Mouse (Mus musculus) heart, embryonic 15.5 days (tissue): Measurements from ENCODE around the gene Zmynd10. TPM values are rescaled to one million over a fixed set of nuclear protein-coding genes. Genes with fewer than 3 reads are reported as not detected.
"Not testable (repeated sequence)": the region's sequence is repeated elsewhere in the genome, so short reads cannot be mapped to it uniquely, and the experiment has no call there.

ENCODE experiments used
- ATAC-seq: fragments of 200-750 bp; cut with Nextera tagmentation; replicated peaks from 2 replicates; pipeline ENCODE4 v1.8.0; 2017; ENCODE audit warnings: low read depth, moderate TSS enrichment; ENCODE audit not compliant: insufficient number of reproducible peaks, insufficient read depth, low FRiP score
- H3K27ac ChIP-seq: fragments of 300-500 bp; sonication (generic); 2 replicates; pipeline ENCODE4 v1.5.1; 2015; ENCODE audit warnings: mild to moderate bottlenecking, inconsistent platforms
- H3K27me3 ChIP-seq: fragments of 300-500 bp; sonication (generic); 2 replicates; pipeline ENCODE4 v1.6.1; 2015; ENCODE audit warnings: inconsistent platforms
- H3K36me3 ChIP-seq: fragments of 300-500 bp; sonication (generic); 2 replicates; pipeline ENCODE4 v1.6.1; 2015; ENCODE audit warnings: mild to moderate bottlenecking, inconsistent platforms
- H3K4me1 ChIP-seq: fragments of 300-500 bp; sonication (generic); replicated peaks from 2 replicates; pipeline ENCODE4 v1.6.1; 2015; ENCODE audit warnings: inconsistent platforms
- H3K4me2 ChIP-seq: fragments of 300-500 bp; sonication (generic); 2 replicates; pipeline ENCODE4 v1.6.1; 2015; ENCODE audit warnings: inconsistent platforms, mild to moderate bottlenecking, moderate library complexity
- H3K4me3 ChIP-seq: fragments of 300-500 bp; sonication (generic); 2 replicates; pipeline ENCODE4 v1.5.1; 2015; ENCODE audit warnings: mild to moderate bottlenecking, inconsistent platforms
- H3K9ac ChIP-seq: fragments of 300-500 bp; sonication (generic); 2 replicates; pipeline ENCODE4 v1.6.1; 2015; ENCODE audit warnings: mild to moderate bottlenecking, inconsistent platforms
- H3K9me3 ChIP-seq: fragments of 300-500 bp; sonication (generic); replicated peaks from 2 replicates; pipeline ENCODE4 v1.6.1; 2016; ENCODE audit warnings: inconsistent platforms
- WGBS: fragments of 180-500 bp; shearing (Covaris S2); methylation state at CpG from one replicate; pipeline ENCODE4 v1.1.7; 2015; ENCODE audit warnings: mixed read lengths; 5-methylcytosine and 5-hydroxymethylcytosine counted together
- polyA plus RNA-seq: library from polyadenylated mRNA; unstranded; fragments of >200 nt; fragmentation: Nextera tagmentation; extraction: Ambion mirVana; gene quantifications from 2 replicates; pipeline ENCODE4 v1.2.1, GENCODE M21; 2015

Zmynd10 gene
- polyA plus RNA-seq, 1 experiment from 2014 or later, result 0.40 TPM

GRCm38 (mm10) chr9:107556346-107556745 is 9.2 kb downstream of the Zmynd10 start:
- peak overlapping the region; percentile 96 for H3K27ac ChIP-seq
- no peaks in the 10 kb centered on the region for H3K9me3 ChIP-seq
- H3K9ac ChIP-seq, result peak overlapping the region; percentile 44
- no peak for ATAC-seq
- H3K4me2 ChIP-seq, result peak overlapping the region; percentile 91
- H3K4me1 ChIP-seq, result peaks cover 45% of the 10 kb centered on the region
- no peaks in the 10 kb centered on the region for H3K27me3 ChIP-seq
- H3K4me3 ChIP-seq, result peak overlapping the region; percentile 77
- peaks cover 44% of the 10 kb centered on the region for H3K36me3 ChIP-seq
- WGBS, result 44% methylated on average over 3 of the region's 3 CpGs

DNA sequence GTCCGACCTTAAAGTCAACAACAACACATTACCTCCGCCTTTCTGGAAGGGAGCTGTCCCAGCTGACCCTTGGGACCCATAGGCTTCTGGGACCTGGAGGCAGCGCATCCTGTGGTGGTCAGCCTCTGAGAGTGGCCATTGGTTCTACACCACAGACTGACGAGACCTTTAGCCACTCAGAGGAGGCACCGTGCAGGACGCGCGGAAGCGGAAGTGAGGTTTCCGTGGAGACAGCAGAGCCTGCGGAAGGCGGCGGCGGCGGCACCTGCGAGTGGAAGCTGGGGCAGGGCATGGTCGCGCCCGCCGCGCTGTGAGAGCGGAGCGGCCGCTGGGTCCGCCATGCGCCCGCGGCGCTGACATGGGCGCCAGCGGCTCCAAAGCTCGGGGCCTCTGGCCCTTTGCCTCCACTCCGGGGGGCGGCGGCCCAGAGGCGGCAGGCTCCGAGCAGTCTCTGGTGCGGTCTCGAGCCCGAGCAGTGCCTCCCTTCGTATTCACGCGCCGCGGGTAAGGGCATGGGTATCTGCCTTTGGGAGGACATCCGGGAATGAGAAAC is 16.0 kb downstream of the Zmynd10 start, which contains the start of gene Tusc2:
TSS of gene Tusc2 (plus strand) at position 227 of the 553 bp plus-strand sequence.
- H3K9me3 ChIP-seq, result no peaks in the 10 kb centered on the region
- H3K4me3 ChIP-seq, result peak within 1 kb of the TSS; percentile 85
- peak within 1 kb of the TSS; percentile 82 for H3K9ac ChIP-seq
- peak; percentile 93 for ATAC-seq
- peaks cover 52% of the 10 kb centered on the region for H3K36me3 ChIP-seq
- no peaks in the 10 kb centered on the region for H3K27me3 ChIP-seq
- H3K27ac ChIP-seq, result peak within 1 kb of the TSS; percentile 79
- peaks cover 42% of the 10 kb centered on the region for H3K4me1 ChIP-seq
- WGBS, result under 1% methylated on average over 46 of the region's 46 CpGs
- peak within 1 kb of the TSS; percentile 80 for H3K4me2 ChIP-seq

DNA sequence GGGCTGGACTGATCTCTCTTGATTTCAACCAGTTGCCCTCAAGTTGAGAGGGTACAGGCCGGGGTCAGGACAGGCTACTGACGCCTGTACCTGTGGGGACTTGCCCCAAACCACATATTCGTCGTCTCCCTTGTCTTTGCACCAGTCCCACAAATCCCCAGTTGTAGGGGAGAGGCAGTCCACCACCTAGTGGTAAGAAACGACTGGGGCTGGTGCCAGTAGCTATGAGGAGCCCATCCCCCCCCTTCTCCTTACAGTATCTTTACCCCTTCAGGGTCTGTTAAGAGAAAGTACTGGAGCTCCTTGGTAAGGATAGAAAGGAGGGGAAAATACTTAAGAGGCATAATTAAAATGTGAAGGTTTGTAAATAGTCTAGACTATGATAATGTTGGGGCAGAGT is 18.5 kb downstream of the Zmynd10 start:
- H3K4me1 ChIP-seq, result peaks cover 54% of the 10 kb centered on the region

DNA sequence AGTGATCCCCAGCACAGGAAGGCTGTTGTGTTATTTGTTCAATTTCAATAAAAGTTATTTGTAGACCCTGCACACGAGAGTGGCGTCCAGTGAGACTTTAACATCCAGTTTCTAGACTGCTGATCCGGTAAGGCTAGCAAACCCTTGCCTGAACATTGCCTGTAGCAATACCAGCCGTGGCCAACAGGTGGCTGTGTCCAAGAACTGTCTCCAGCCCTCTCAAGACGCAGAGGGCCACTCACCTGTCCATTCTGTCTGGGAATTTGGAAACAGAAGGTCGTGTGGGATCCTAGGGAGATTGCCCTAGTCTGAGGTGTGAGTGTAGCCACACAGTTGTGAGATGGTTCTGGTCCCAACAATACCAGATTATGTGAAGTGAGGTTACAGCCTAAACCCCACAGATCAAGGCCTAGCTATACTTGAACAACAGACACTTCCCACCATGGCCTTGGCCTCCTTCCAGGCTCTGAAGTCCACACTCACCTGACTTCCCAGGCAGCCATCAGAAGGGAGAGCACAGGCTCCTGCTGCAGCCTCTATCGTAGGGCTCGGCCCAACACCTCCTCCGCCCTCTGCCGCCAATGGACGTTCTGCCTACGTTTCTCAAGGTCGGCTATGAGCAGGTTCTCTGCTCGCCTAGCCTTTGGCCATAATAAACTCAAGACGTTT is 19.1 kb downstream of the Zmynd10 start:
- ATAC-seq, result no peak
- peaks cover 21% of the 10 kb centered on the region for H3K36me3 ChIP-seq

More for the DNA sequence above, 18.5 kb downstream of the Zmynd10 start:
- Histone ChIP-seq H3K4me3 (peak overlapping the region; percentile 14; the same call in 1 of the 2 replicates), H3K4me2 (peak overlapping the region; percentile 85), H3K27ac (peak overlapping the region; percentile 89), H3K36me3 (peaks cover 27% of the 10 kb centered on the region)
- H3K9me3 ChIP-seq, H3K9ac ChIP-seq, H3K27me3 ChIP-seq, ATAC-seq: not testable (repeated sequence)
- 43% methylated on average over 5 of the region's 5 CpGs for WGBS

DNA sequence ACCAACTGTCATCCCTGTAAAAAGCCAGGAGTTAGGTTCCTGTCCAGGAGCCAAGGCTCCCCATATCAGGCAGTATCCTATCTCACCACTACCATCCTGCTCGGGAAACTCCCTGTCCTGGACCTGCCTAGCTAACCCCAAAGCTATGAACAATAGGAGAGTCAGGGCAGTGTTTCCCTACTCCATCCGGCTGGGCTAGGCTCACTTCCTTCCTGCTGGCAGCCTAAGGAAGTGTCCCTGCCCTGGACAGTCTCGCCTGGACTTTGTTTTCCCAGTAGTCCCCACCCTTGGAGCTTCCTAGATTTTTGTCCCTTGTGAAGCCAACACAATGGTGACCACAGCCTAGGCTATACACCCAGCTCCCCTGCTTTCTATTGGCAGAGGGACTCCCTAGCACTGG is 19.8 kb downstream of the Zmynd10 start:
- Histone ChIP-seq H3K36me3 (peaks cover 17% of the 10 kb centered on the region), H3K4me1 (peaks cover 67% of the 10 kb centered on the region), H3K4me3 (0 out of 2 replicates have a peak overlapping the region, but pooled peaks have one; percentile 7), H3K9me3 (no peaks in the 10 kb centered on the region), H3K9ac (no peak overlapping the region), H3K4me2 (peak overlapping the region; percentile 85), H3K27me3 (no peaks in the 10 kb centered on the region), H3K27ac (peak overlapping the region; percentile 89)
- WGBS, result 55% methylated on average over 3 of the region's 3 CpGs
- ATAC-seq, result peak; percentile 28

More for the DNA sequence above, 19.1 kb downstream of the Zmynd10 start:
- no peaks in the 10 kb centered on the region for H3K27me3 ChIP-seq
- H3K4me1 ChIP-seq, result peaks cover 60% of the 10 kb centered on the region
- peak overlapping the region; percentile 89 for H3K27ac ChIP-seq
- no peaks in the 10 kb centered on the region for H3K9me3 ChIP-seq
- WGBS, result 51% methylated on average over 15 of the region's 15 CpGs
- 0 out of 2 replicates have a peak overlapping the region, but pooled peaks have one; percentile 7 for H3K4me3 ChIP-seq
- peak overlapping the region; percentile 85 for H3K4me2 ChIP-seq
- H3K9ac ChIP-seq, result no peak overlapping the region

GRCm38 (mm10) chr9:107567702-107568319 is 20.7 kb downstream of the Zmynd10 start, which contains the start of gene Hyal2:
TSS of gene Hyal2 (plus strand) at chr9:107567945.
- Histone ChIP-seq H3K9me3 (no peaks in the 10 kb centered on the region), H3K27me3 (no peaks in the 10 kb centered on the region), H3K4me3 (peak within 1 kb of the TSS; percentile 89), H3K36me3 (peaks cover 19% of the 10 kb centered on the region), H3K27ac (peak within 1 kb of the TSS; percentile 89), H3K4me2 (peak within 1 kb of the TSS; percentile 85), H3K9ac (peak within 1 kb of the TSS; percentile 81), H3K4me1 (peaks cover 68% of the 10 kb centered on the region)
- no peak for ATAC-seq
- WGBS, result 15% methylated on average over 18 of the region's 18 CpGs

DNA sequence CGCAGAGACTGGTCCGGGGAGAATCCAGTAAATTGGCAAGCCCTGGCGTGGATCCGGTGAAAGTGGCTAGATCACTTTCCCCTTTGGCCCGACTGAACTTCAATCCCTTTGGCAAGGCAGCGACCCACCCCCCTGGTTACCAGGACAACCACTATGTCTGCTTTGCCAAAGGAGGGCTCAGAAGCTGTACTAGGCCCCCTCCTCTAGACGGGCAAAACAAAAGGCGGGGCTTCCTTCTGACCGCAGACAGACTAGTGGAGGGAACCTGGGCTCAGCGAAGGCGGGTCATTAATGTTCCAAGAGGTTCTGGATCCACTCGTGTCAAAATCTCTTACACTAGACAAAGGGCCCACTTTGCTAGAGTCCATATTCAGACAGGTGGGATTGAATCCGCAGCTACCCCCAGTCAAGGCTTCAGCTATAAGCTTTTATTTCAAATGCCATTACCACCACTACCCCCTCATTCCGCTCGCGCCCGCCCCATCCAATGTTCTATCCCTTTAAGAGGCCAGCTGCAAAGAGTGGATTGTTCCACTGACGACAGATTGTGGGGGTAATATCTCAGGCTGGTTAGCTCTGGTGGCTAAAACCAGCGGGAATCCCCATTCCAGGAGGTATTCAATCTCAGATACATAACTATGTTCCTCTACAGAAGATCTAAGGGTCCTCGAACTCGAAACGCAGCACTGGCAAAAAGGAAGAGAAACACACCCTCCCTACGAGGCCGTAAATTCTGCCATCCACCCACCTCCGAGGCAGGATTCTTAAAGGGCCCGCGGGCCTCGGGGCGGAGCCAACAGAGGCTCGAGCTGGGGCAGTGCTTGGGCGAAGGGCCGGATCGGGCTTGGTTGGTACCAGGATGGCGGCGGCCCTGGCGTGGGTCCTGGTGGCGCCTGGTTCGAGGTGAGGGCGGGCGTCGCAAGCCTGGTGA is 21.5 kb downstream of the Zmynd10 start:
- H3K4me3 ChIP-seq, result peak overlapping the region; percentile 89

DNA sequence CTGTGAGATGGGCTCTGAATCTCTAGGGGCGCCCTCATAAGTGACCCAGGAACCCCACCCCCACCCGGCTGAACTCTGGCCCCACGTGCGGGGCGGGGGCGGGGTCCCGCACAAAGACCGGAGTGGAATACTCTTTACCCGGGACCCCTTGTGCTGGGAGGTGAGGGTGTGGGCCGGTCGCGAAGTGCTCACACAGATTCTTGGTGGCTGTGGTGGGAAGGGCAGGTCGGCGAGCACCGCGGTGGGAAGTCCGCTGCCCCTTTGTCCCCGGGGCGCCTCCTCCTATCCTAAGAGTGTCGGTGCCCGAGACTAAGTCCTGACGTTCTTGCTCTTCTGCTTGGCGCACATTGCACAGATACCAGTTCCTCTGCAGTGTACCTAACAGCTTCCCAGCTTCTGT is 22.2 kb downstream of the Zmynd10 start:
- H3K27me3 ChIP-seq, result no peaks in the 10 kb centered on the region
- H3K4me3 ChIP-seq, result peak overlapping the region; percentile 89
- WGBS, result under 1% methylated on average over 23 of the region's 23 CpGs
- peak; percentile 4 for ATAC-seq
- H3K4me1 ChIP-seq, result peaks cover 59% of the 10 kb centered on the region
- H3K36me3 ChIP-seq, result peaks cover 30% of the 10 kb centered on the region
- H3K9ac ChIP-seq, result peak overlapping the region; percentile 81
- H3K9me3 ChIP-seq, result no peaks in the 10 kb centered on the region
- H3K4me2 ChIP-seq, result peak overlapping the region; percentile 85
- H3K27ac ChIP-seq, result peak overlapping the region; percentile 89

More for the DNA sequence above, 21.5 kb downstream of the Zmynd10 start:
- Histone ChIP-seq H3K4me2 (peak overlapping the region; percentile 85), H3K4me1 (peaks cover 66% of the 10 kb centered on the region), H3K27ac (peak overlapping the region; percentile 89), H3K27me3 (no peaks in the 10 kb centered on the region), H3K36me3 (peaks cover 26% of the 10 kb centered on the region), H3K9ac (peak overlapping the region; percentile 81), H3K9me3 (no peaks in the 10 kb centered on the region)
- peak; percentile 71 for ATAC-seq
- WGBS, result under 1% methylated on average over 41 of the region's 41 CpGs

DNA sequence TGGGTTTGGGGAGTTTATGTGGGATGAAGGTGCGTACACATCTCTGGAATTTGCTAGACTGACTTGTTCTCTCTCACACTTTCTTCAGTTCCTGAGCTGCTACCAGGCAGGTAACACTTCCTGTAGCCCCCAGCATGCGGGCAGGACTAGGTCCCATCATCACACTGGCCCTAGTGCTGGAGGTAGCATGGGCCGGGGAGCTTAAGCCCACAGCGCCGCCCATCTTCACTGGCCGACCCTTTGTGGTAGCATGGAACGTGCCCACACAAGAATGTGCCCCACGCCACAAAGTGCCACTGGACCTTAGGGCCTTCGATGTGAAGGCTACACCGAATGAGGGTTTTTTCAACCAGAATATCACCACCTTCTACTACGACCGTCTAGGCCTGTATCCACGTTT is 22.9 kb downstream of the Zmynd10 start:
- Histone ChIP-seq H3K27ac (peak overlapping the region; percentile 89), H3K9ac (peak overlapping the region; percentile 81), H3K4me1 (peaks cover 56% of the 10 kb centered on the region), H3K36me3 (peaks cover 32% of the 10 kb centered on the region), H3K4me2 (peak overlapping the region; percentile 85), H3K9me3 (no peaks in the 10 kb centered on the region), H3K27me3 (no peaks in the 10 kb centered on the region), H3K4me3 (peak overlapping the region; percentile 89)
- no peak for ATAC-seq
- 47% methylated on average over 13 of the region's 13 CpGs for WGBS

DNA sequence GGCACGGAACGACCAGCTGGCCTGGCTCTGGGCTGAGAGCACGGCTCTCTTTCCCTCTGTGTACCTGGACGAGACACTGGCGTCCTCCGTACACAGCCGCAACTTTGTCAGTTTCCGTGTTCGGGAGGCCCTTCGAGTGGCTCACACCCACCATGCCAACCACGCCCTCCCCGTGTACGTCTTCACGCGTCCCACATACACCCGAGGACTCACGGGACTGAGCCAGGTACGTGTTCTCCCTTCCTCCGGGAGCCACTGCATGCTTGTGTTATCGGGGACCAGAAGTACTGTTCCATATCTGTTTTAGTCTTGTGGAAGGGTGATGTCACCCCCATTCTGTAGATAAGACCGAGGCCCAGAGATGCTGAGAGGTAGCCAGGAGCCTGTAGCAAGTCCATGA is 23.7 kb downstream of the Zmynd10 start:
- no peak for ATAC-seq
- Histone ChIP-seq H3K9ac (peak overlapping the region; percentile 30), H3K4me1 (peaks cover 55% of the 10 kb centered on the region), H3K27me3 (no peaks in the 10 kb centered on the region), H3K36me3 (peaks cover 29% of the 10 kb centered on the region), H3K4me2 (peak overlapping the region; percentile 85), H3K9me3 (no peaks in the 10 kb centered on the region), H3K27ac (peak overlapping the region; percentile 27), H3K4me3 (peak overlapping the region; percentile 89)
- 45% methylated on average over 21 of the region's 21 CpGs for WGBS
